Mouse (Mus musculus) MEL (cell line): ENCODE measurements around the gene Gm21969.

Source experiments
- CHD2 ChIP-seq: IDR thresholded peaks from 2 replicates; pipeline ENCODE4 v1.6.1; 2011; ENCODE audit warnings: low read length, improper control_type of control experiment
- CTCF ChIP-seq, 3 experiments: IDR thresholded peaks in 2 of 3; conservative IDR thresholded peaks in 1 of 3; 2 replicates each; pipeline ENCODE4 v1.5.1; 2011 to 2012; ENCODE audit warnings: low read length in 3 of 3, low read depth in 2 of 3, mild to moderate bottlenecking in 2 of 3, improper control_type of control experiment in 1 of 3, inconsistent platforms in 1 of 3, mixed read lengths in 1 of 3, moderate library complexity in 1 of 3; ENCODE audit not compliant: control insufficient read depth in 1 of 3, insufficient read depth in 1 of 3, poor library complexity in 1 of 3, severe bottlenecking in 1 of 3
- E2F4 ChIP-seq: IDR thresholded peaks from 2 replicates; pipeline ENCODE4 v1.6.1; 2011; ENCODE audit warnings: low read depth, low read length, improper control_type of control experiment, borderline replicate concordance
- EP300 ChIP-seq, 2 experiments: IDR thresholded peaks; 2 replicates each; pipeline ENCODE4 v1.6.1; 2011; ENCODE audit warnings: improper control_type of control experiment in 2 of 2, low read length in 2 of 2, low read depth in 1 of 2, mild to moderate bottlenecking in 1 of 2
- GABPA ChIP-seq: IDR thresholded peaks from 2 replicates; pipeline ENCODE4 v1.6.1; 2012; ENCODE audit warnings: low read depth, mild to moderate bottlenecking, inconsistent platforms, low read length, improper control_type of control experiment, moderate library complexity
- POLR2A ChIP-seq, 2 experiments: IDR thresholded peaks; 2 replicates each; pipeline ENCODE4 v1.6.1; 2011 to 2012; ENCODE audit warnings: low read length in 2 of 2, mild to moderate bottlenecking in 2 of 2, control low read depth in 1 of 2, improper control_type of control experiment in 1 of 2, low read depth in 1 of 2, moderate library complexity in 1 of 2; ENCODE audit not compliant: control insufficient read depth in 1 of 2, insufficient read depth in 1 of 2, poor library complexity in 1 of 2

- TF ChIP-seq CTCF (IDR thresholded peaks at IDR 0.05 in 2 of 3, conservative IDR thresholded peaks at IDR 0.05 in 1 of 3; ENCODE audit: control insufficient read depth in 1 of 3, insufficient read depth in 1 of 3, low read depth in 2 of 3, low read length in 3 of 3, poor library complexity in 1 of 3, severe bottlenecking in 1 of 3) (no peak), E2F4 (no peak), EP300 (IDR thresholded peaks at IDR 0.05; ENCODE audit: low read depth in 1 of 2, low read length in 2 of 2) (no peak), CHD2 (no peak), POLR2A (IDR thresholded peaks at IDR 0.05; ENCODE audit: control insufficient read depth in 1 of 2, insufficient read depth in 1 of 2, low read depth in 1 of 2, low read length in 2 of 2, poor library complexity in 1 of 2) (no peak), GABPA (no peak)
Measured at GRCm38 (mm10) chr4:139580663-139581336, 22.2 kb upstream of the Gm21969 start.
